Mouse (Mus musculus): ENCODE measurements around the gene Rnf167. TPM values are rescaled to one million over a fixed set of nuclear protein-coding genes. Genes with fewer than 3 reads are reported as not detected.

Rnf167 gene
- polyA plus RNA-seq, 1 experiment, result 16.7 TPM

DNA sequence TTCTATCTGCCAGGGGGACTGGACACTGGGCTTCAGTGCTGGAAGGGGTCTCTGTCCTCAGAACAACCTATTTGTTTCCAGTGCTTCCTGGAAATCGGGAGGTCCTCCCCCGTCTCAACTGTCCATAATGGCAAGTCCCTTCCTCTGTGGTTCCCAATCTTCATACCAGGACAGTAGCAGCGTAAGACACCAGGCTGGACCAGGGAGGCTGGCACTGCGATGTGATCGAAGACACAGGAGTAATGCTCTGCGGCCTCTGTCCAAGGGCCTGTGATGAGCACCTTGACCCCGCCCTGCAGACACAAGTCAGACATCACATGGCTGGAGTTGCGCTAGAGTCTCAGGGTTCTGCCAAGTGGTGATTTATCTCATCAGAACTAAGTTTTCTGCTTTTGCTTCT is 32.3 kb downstream of the Rnf167 start:
- Histone ChIP-seq H3K4me3 (no peak overlapping the region), H3K4me2 (ENCODE audit: low read depth) (no peak overlapping the region), H3K36me3 (ENCODE audit: control insufficient read depth, insufficient read depth) (peaks cover 9% of the 10 kb centered on the region), H3K79me2 (ENCODE audit: control insufficient read depth, insufficient read depth) (no peaks in the 10 kb centered on the region), H3ac (ENCODE audit: control insufficient read depth, insufficient read length) (no peak overlapping the region), H3K27me3 (ENCODE audit: control insufficient read depth, insufficient read depth, insufficient read length) (no peaks in the 10 kb centered on the region)
- TF ChIP-seq MYOG (IDR thresholded peaks at IDR 0.05; ENCODE audit: control insufficient read depth in 1 of 3, insufficient read depth in 1 of 3, insufficient read length in 2 of 3, low read depth in 2 of 3), result no peak
- TF ChIP-seq SRF (IDR thresholded peaks at IDR 0.05; ENCODE audit: control insufficient read depth, insufficient read length, low read depth), result no peak
- TF ChIP-seq MYOD1 (IDR thresholded peaks at IDR 0.05; ENCODE audit: control insufficient read depth in 1 of 3, insufficient read length in 2 of 3, low read depth in 2 of 3), result no peak
- TF ChIP-seq MAX (IDR thresholded peaks at IDR 0.05; ENCODE audit: low read depth), result no peak
- no peak for TF ChIP-seq E2F4 (IDR thresholded peaks at IDR 0.05; ENCODE audit: insufficient read depth)
- no peak for TF ChIP-seq REST (IDR thresholded peaks at IDR 0.05; ENCODE audit: insufficient read depth, insufficient read length)
- TF ChIP-seq CEBPB (IDR thresholded peaks at IDR 0.05; ENCODE audit: insufficient read depth, poor library complexity, severe bottlenecking), result no peak
- no peak for TF ChIP-seq POLR2AphosphoS2 (IDR thresholded peaks at IDR 0.05; ENCODE audit: insufficient read length, low read depth)
- TF ChIP-seq TCF3 (IDR thresholded peaks at IDR 0.05; ENCODE audit: insufficient read length, low read depth), result no peak
- no peak for TF ChIP-seq USF1 (IDR thresholded peaks at IDR 0.05; ENCODE audit: low read depth)
- TF ChIP-seq TCF12 (IDR thresholded peaks at IDR 0.05; ENCODE audit: insufficient read depth, poor library complexity, severe bottlenecking), result no peak
- no peak for TF ChIP-seq POLR2A (IDR thresholded peaks at IDR 0.05; ENCODE audit: insufficient read length, low read depth)

- Histone ChIP-seq H3K79me2 (ENCODE audit: control insufficient read depth, insufficient read depth) (no peaks in the 10 kb centered on the region), H3K4me3 (no peak overlapping the region), H3ac (ENCODE audit: control insufficient read depth, insufficient read length) (no peak overlapping the region), H3K27me3 (ENCODE audit: control insufficient read depth, insufficient read depth, insufficient read length) (no peaks in the 10 kb centered on the region), H3K36me3 (ENCODE audit: control insufficient read depth, insufficient read depth) (peaks cover 9% of the 10 kb centered on the region), H3K4me2 (ENCODE audit: low read depth) (no peak overlapping the region)
- TF ChIP-seq POLR2A (IDR thresholded peaks at IDR 0.05; ENCODE audit: insufficient read length, low read depth) (no peak), TCF3 (IDR thresholded peaks at IDR 0.05; ENCODE audit: insufficient read length, low read depth) (no peak), SRF (IDR thresholded peaks at IDR 0.05; ENCODE audit: control insufficient read depth, insufficient read length, low read depth) (no peak), REST (IDR thresholded peaks at IDR 0.05; ENCODE audit: insufficient read depth, insufficient read length) (no peak), TCF12 (IDR thresholded peaks at IDR 0.05; ENCODE audit: insufficient read depth, poor library complexity, severe bottlenecking) (no peak), MYOD1 (IDR thresholded peaks at IDR 0.05; ENCODE audit: control insufficient read depth in 1 of 3, insufficient read length in 2 of 3, low read depth in 2 of 3) (no peak), MYOG (IDR thresholded peaks at IDR 0.05; ENCODE audit: control insufficient read depth in 1 of 3, insufficient read depth in 1 of 3, insufficient read length in 2 of 3, low read depth in 2 of 3) (no peak), E2F4 (IDR thresholded peaks at IDR 0.05; ENCODE audit: insufficient read depth) (no peak), USF1 (IDR thresholded peaks at IDR 0.05; ENCODE audit: low read depth) (no peak), MAX (IDR thresholded peaks at IDR 0.05; ENCODE audit: low read depth) (no peak)
Measured at GRCm38 (mm10) chr11:70679894-70680293, 32.9 kb downstream of the Rnf167 start.

GRCm38 (mm10) chr11:70681170-70681569 is 34.1 kb downstream of the Rnf167 start:
- no peaks in the 10 kb centered on the region for H3K79me2 ChIP-seq (ENCODE audit: control insufficient read depth, insufficient read depth)
- no peaks in the 10 kb centered on the region for H3K27me3 ChIP-seq (ENCODE audit: control insufficient read depth, insufficient read depth, insufficient read length)
- H3K4me2 ChIP-seq (ENCODE audit: low read depth), result no peak overlapping the region
- H3K4me3 ChIP-seq, result no peak overlapping the region
- peaks cover 9% of the 10 kb centered on the region for H3K36me3 ChIP-seq (ENCODE audit: control insufficient read depth, insufficient read depth)
- no peak for TF ChIP-seq MAX (IDR thresholded peaks at IDR 0.05; ENCODE audit: low read depth)
- TF ChIP-seq REST (IDR thresholded peaks at IDR 0.05; ENCODE audit: insufficient read depth, insufficient read length), result no peak
- TF ChIP-seq MYOD1 (IDR thresholded peaks at IDR 0.05; ENCODE audit: control insufficient read depth in 1 of 3, insufficient read length in 2 of 3, low read depth in 2 of 3), result no peak
- TF ChIP-seq TCF12 (IDR thresholded peaks at IDR 0.05; ENCODE audit: insufficient read depth, poor library complexity, severe bottlenecking), result no peak
- TF ChIP-seq POLR2A (IDR thresholded peaks at IDR 0.05; ENCODE audit: insufficient read length, low read depth), result no peak
- TF ChIP-seq USF1 (IDR thresholded peaks at IDR 0.05; ENCODE audit: low read depth), result no peak
- TF ChIP-seq MYOG (IDR thresholded peaks at IDR 0.05; ENCODE audit: control insufficient read depth in 1 of 3, insufficient read depth in 1 of 3, insufficient read length in 2 of 3, low read depth in 2 of 3), result no peak
- no peak for TF ChIP-seq TCF3 (IDR thresholded peaks at IDR 0.05; ENCODE audit: insufficient read length, low read depth)
- no peak for TF ChIP-seq POLR2AphosphoS2 (IDR thresholded peaks at IDR 0.05; ENCODE audit: insufficient read length, low read depth)
- no peak for TF ChIP-seq SRF (IDR thresholded peaks at IDR 0.05; ENCODE audit: control insufficient read depth, insufficient read length, low read depth)
- TF ChIP-seq CEBPB (IDR thresholded peaks at IDR 0.05; ENCODE audit: insufficient read depth, poor library complexity, severe bottlenecking), result no peak
- no peak for TF ChIP-seq E2F4 (IDR thresholded peaks at IDR 0.05; ENCODE audit: insufficient read depth)
- no peak overlapping the region for H3ac ChIP-seq (ENCODE audit: control insufficient read depth, insufficient read length)

GRCm38 (mm10) chr11:70681897-70682581 is 35.0 kb downstream of the Rnf167 start:
- Histone ChIP-seq H3K27me3 (ENCODE audit: control insufficient read depth, insufficient read depth, insufficient read length) (no peaks in the 10 kb centered on the region), H3K36me3 (ENCODE audit: control insufficient read depth, insufficient read depth) (peaks cover 9% of the 10 kb centered on the region), H3K4me3 (no peak overlapping the region), H3K79me2 (ENCODE audit: control insufficient read depth, insufficient read depth) (no peaks in the 10 kb centered on the region), H3K4me2 (ENCODE audit: low read depth) (no peak overlapping the region), H3ac (ENCODE audit: control insufficient read depth, insufficient read length) (no peak overlapping the region)
- no peak for TF ChIP-seq POLR2A (IDR thresholded peaks at IDR 0.05; ENCODE audit: insufficient read length, low read depth)
- TF ChIP-seq SRF (IDR thresholded peaks at IDR 0.05; ENCODE audit: control insufficient read depth, insufficient read length, low read depth), result no peak
- no peak for TF ChIP-seq POLR2AphosphoS2 (IDR thresholded peaks at IDR 0.05; ENCODE audit: insufficient read length, low read depth)
- no peak for TF ChIP-seq TCF12 (IDR thresholded peaks at IDR 0.05; ENCODE audit: insufficient read depth, poor library complexity, severe bottlenecking)
- no peak for TF ChIP-seq CEBPB (IDR thresholded peaks at IDR 0.05; ENCODE audit: insufficient read depth, poor library complexity, severe bottlenecking)
- TF ChIP-seq MAX (IDR thresholded peaks at IDR 0.05; ENCODE audit: low read depth), result no peak
- TF ChIP-seq E2F4 (IDR thresholded peaks at IDR 0.05; ENCODE audit: insufficient read depth), result no peak

All from myocyte (in vitro differentiated cells).